Mouse (Mus musculus): ENCODE data around the gene Rgl1. TPM values are rescaled to one million over a fixed set of nuclear protein-coding genes. Genes with fewer than 3 reads are reported as not detected.

Rgl1 gene
- total and polyA plus RNA-seq, 2 experiments from 2014 or later = 36.7 to 38.9 TPM

DNA sequence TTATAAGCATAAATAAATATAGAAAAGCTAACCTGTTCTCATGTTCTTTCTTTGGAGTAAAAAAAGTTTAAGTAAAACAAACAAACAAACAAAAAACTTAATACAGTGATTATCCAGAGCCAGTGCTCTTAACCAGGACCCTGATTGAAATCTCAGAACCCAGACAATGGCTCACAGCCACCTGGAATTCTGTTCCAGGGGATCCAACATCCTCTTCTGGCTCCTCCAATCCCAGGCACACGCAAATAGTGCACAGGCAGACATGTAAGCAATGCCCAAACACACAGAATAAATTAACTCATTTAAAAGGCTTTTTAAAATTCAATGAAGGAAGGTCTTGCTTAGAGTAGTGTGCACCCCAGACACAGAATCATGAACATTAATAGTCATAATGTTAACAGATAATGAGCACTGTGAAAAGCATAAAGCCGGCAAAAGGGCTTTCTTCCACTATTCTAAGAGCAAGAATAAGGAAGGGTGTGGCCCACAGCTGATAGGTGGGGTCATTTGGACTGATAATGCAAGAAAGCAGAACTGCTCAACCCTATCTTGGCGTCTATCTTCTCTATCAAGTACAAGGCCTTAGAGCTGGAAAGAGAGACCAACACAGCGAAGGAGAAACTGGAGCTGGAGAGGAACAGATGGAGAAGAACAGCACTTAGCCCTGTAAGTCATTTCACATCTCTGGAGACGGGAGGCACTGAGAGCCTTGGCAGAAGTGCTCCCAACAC lies 160.1 kb downstream of the Rgl1 start:
- no peak for DNase-seq (ENCODE audit: low spot score)
- H3K4me1 ChIP-seq (ENCODE audit: control insufficient read depth, insufficient read depth) = peaks cover 49% of the 10 kb centered on the region
- no peak overlapping the region for H3K4me3 ChIP-seq (ENCODE audit: low read depth, low read length)
- WGBS = 63% methylated on average over 5 of the region's 5 CpGs
- ATAC-seq (ENCODE audit: insufficient read depth, low read depth) = no peak
- no peaks in the 10 kb centered on the region for H3K9me3 ChIP-seq (replicated peaks; ENCODE audit: control insufficient read depth, low read length)
- H3K27me3 ChIP-seq (ENCODE audit: control insufficient read depth, insufficient read depth, low read length) = no peaks in the 10 kb centered on the region
- peaks cover 21% of the 10 kb centered on the region; the same call in 1 of the 2 replicates for H3K36me3 ChIP-seq (replicated peaks; ENCODE audit: control insufficient read depth, insufficient read depth, low read length)
- no peak overlapping the region for H3K4me2 ChIP-seq (ENCODE audit: low read depth, low read length)
- TF ChIP-seq CTCF (IDR thresholded peaks at IDR 0.05; ENCODE audit: low read depth) = no peak
- no peak for TF ChIP-seq EP300 (IDR thresholded peaks at IDR 0.05; ENCODE audit: low read depth)
- peak overlapping the region; percentile 53 for H3K27ac ChIP-seq (ENCODE audit: low read depth)
- no peak overlapping the region for H3K9ac ChIP-seq (replicated peaks; ENCODE audit: low read depth, low read length)

DNA sequence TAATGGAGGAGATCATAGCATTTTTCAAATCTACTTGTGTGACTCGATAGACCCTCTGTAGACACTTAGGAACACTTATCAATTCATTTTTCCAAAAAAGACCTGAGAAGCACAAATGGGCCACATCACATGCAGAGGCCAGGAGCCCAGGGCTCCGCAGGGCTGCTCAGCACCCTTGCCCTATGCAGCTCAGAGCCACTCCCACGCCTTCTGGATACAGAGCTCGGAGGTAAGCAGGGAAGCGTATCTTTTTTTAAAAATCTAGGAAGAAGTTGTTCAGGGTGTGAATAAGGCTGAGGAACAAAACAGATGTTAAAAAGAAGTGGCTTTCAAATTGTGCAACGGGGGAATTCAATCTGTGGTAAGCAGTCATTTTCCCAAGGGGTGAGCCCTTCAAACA lies 162.0 kb downstream of the Rgl1 start:
- Histone ChIP-seq H3K27me3 (ENCODE audit: control insufficient read depth, insufficient read depth, low read length) (no peaks in the 10 kb centered on the region), H3K36me3 (replicated peaks; ENCODE audit: control insufficient read depth, insufficient read depth, low read length) (peaks cover 21% of the 10 kb centered on the region; the same call in 1 of the 2 replicates), H3K4me2 (ENCODE audit: low read depth, low read length) (no peak overlapping the region), H3K9ac (replicated peaks; ENCODE audit: low read depth, low read length) (no peak overlapping the region), H3K9me3 (replicated peaks; ENCODE audit: control insufficient read depth, low read length) (no peaks in the 10 kb centered on the region), H3K4me3 (ENCODE audit: low read depth, low read length) (no peak overlapping the region), H3K27ac (ENCODE audit: low read depth) (no peak overlapping the region; the same call in 1 of the 2 replicates), H3K4me1 (ENCODE audit: control insufficient read depth, insufficient read depth) (peaks cover 49% of the 10 kb centered on the region)
- WGBS = 73% methylated on average over 6 of the region's 6 CpGs
- DNase-seq (ENCODE audit: low spot score) (no peak), ATAC-seq (ENCODE audit: insufficient read depth, low read depth) (no peak)
- TF ChIP-seq EP300 (IDR thresholded peaks at IDR 0.05; ENCODE audit: low read depth) = no peak
- TF ChIP-seq CTCF (IDR thresholded peaks at IDR 0.05; ENCODE audit: low read depth) = no peak

DNA sequence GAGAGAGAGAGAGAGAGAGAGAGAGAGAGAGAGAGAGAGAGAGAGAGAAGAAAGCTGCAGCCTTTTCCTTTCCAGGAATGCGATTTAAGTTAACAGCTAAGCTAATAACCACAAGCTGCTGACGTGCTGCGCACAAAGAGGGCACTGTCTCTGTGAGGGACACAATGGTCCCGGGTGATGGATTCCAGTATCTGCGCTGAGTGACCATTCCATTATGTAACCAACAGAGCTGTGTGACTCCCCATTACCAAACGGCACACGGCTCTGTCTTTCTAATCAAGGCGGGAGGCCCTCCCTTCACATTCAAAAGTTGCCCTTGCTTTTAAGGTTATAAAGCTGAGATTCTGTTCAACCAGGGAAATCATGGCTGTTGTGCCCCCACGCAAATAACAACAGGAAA lies 162.5 kb downstream of the Rgl1 start:
- 73% methylated on average over 9 of the region's 9 CpGs for WGBS
- Histone ChIP-seq H3K4me3 (ENCODE audit: low read depth, low read length) (no peak overlapping the region), H3K36me3 (replicated peaks; ENCODE audit: control insufficient read depth, insufficient read depth, low read length) (peaks cover 21% of the 10 kb centered on the region; the same call in 1 of the 2 replicates), H3K27me3 (ENCODE audit: control insufficient read depth, insufficient read depth, low read length) (no peaks in the 10 kb centered on the region), H3K9me3 (replicated peaks; ENCODE audit: control insufficient read depth, low read length) (no peaks in the 10 kb centered on the region), H3K27ac (ENCODE audit: low read depth) (no peak overlapping the region), H3K4me1 (ENCODE audit: control insufficient read depth, insufficient read depth) (peaks cover 51% of the 10 kb centered on the region), H3K9ac (replicated peaks; ENCODE audit: low read depth, low read length) (no peak overlapping the region), H3K4me2 (ENCODE audit: low read depth, low read length) (no peak overlapping the region)
- no peak for ATAC-seq (ENCODE audit: insufficient read depth, low read depth)
- TF ChIP-seq CTCF (IDR thresholded peaks at IDR 0.05; ENCODE audit: low read depth) = no peak
- no peak for DNase-seq (ENCODE audit: low spot score)

DNA sequence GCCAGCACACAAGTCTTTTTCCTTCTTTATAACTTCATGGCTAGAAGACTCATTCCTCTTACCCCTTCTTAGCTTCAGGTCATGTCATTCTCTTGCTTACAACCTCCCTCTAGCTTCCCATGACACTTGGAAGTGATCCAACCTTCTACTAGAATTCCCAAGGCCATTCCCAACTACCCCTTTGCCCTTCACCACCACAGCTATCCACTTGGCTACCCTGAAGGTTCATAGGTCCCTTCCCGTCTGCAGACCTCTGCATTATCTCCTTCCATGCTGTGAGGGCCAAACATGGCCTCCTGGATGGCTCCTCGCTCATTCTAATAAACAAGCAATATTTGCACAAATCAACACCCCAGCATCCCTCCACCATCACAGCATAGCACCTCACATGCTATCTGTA lies 165.7 kb downstream of the Rgl1 start:
- Histone ChIP-seq H3K9me3 (replicated peaks; ENCODE audit: control insufficient read depth, low read length) (no peaks in the 10 kb centered on the region), H3K4me2 (ENCODE audit: low read depth, low read length) (no peak overlapping the region), H3K27me3 (ENCODE audit: control insufficient read depth, insufficient read depth, low read length) (no peaks in the 10 kb centered on the region), H3K36me3 (replicated peaks; ENCODE audit: control insufficient read depth, insufficient read depth, low read length) (peaks cover 15% of the 10 kb centered on the region; the same call in 1 of the 2 replicates), H3K4me1 (ENCODE audit: control insufficient read depth, insufficient read depth) (peaks cover 45% of the 10 kb centered on the region), H3K4me3 (ENCODE audit: low read depth, low read length) (no peak overlapping the region), H3K27ac (ENCODE audit: low read depth) (peak overlapping the region; percentile 59), H3K9ac (replicated peaks; ENCODE audit: low read depth, low read length) (no peak overlapping the region)
- no peak for TF ChIP-seq CTCF (IDR thresholded peaks at IDR 0.05; ENCODE audit: low read depth)
- TF ChIP-seq EP300 (IDR thresholded peaks at IDR 0.05; ENCODE audit: low read depth) = no peak
- WGBS = 65% methylated on average over 2 of the region's 2 CpGs
- no peak for DNase-seq (ENCODE audit: low spot score)
- no peak for ATAC-seq (ENCODE audit: insufficient read depth, low read depth)

DNA sequence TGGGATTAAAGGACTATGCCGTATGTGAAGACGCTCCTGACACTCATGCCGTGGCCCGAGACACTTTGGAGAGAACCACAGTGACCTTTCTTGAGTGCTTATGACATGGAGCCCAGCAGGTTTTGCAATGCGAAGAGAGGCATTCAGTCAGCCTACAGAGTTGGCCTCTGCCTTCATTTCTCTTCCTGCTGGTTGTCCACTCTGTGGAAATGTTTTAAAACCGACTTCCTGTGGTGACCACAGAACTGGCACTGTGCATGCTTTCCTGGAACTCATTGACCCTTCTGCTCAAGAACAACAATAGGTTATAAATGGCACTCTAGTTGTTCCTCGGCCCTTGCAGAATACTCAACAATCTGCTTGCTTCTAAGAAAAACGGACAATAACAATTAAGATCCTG lies 166.8 kb downstream of the Rgl1 start:
- ATAC-seq (ENCODE audit: insufficient read depth, low read depth) (peak; percentile 39), DNase-seq (ENCODE audit: low spot score) (peak; percentile 61)
- TF ChIP-seq EP300 (IDR thresholded peaks at IDR 0.05; ENCODE audit: low read depth) (no peak), CTCF (IDR thresholded peaks at IDR 0.05; ENCODE audit: low read depth) (no peak)
- Histone ChIP-seq H3K4me3 (ENCODE audit: low read depth, low read length) (no peak overlapping the region), H3K4me1 (ENCODE audit: control insufficient read depth, insufficient read depth) (peaks cover 57% of the 10 kb centered on the region), H3K9me3 (replicated peaks; ENCODE audit: control insufficient read depth, low read length) (no peaks in the 10 kb centered on the region), H3K27me3 (ENCODE audit: control insufficient read depth, insufficient read depth, low read length) (no peaks in the 10 kb centered on the region), H3K36me3 (replicated peaks; ENCODE audit: control insufficient read depth, insufficient read depth, low read length) (0 out of 2 replicates have a peak, but pooled peaks cover 7% of the 10 kb centered on the region), H3K27ac (ENCODE audit: low read depth) (peak overlapping the region; percentile 59), H3K4me2 (ENCODE audit: low read depth, low read length) (no peak overlapping the region), H3K9ac (replicated peaks; ENCODE audit: low read depth, low read length) (no peak overlapping the region)
- 49% methylated on average over 8 of the region's 8 CpGs for WGBS

Measured in heart, postnatal 0 days (tissue).